Mouse (Mus musculus): ENCODE data around the gene Yae1d1. TPM values are rescaled to one million over a fixed set of nuclear protein-coding genes. Genes with fewer than 3 reads are reported as not detected.

Gene Yae1d1
- polyA plus RNA-seq (2012; rRNA removed), result 25.5 and 27.0 TPM in 2 replicates

- 0 out of 2 replicates have a peak within 1 kb of the TSS, but pooled peaks have one; percentile 38 for H3K27ac ChIP-seq (ENCODE audit: insufficient read depth, low read length)
- no peaks in the 10 kb centered on the region for H3K4me1 ChIP-seq (ENCODE audit: control insufficient read depth, insufficient read depth, low read length)
- no peaks in the 10 kb centered on the region for H3K27me3 ChIP-seq (ENCODE audit: control insufficient read depth, insufficient read depth, low read length)
- under 1% methylated on average over 54 of the region's 54 CpGs for WGBS
- peak within 1 kb of the TSS; percentile 99 for H3K4me3 ChIP-seq (replicated peaks; ENCODE audit: insufficient read depth, low read depth, low read length)
- peak; percentile 89 to 92 for DNase-seq
- peak; percentile 51; the same call in 1 of the 2 replicates for TF ChIP-seq CTCF (IDR thresholded peaks at IDR 0.05; ENCODE audit: borderline replicate concordance, insufficient read depth, low read depth, low read length)
- peak; percentile 57; the same call in 1 of the 2 replicates for TF ChIP-seq POLR2A (IDR thresholded peaks at IDR 0.05; ENCODE audit: borderline replicate concordance, insufficient read depth, low read length)
These were observed at the start of gene Yae1d1 for GRCm38 (mm10) chr13:17992697-17993514. Gene Yae1d1 (minus strand): TSS chr13:17993349.

DNA sequence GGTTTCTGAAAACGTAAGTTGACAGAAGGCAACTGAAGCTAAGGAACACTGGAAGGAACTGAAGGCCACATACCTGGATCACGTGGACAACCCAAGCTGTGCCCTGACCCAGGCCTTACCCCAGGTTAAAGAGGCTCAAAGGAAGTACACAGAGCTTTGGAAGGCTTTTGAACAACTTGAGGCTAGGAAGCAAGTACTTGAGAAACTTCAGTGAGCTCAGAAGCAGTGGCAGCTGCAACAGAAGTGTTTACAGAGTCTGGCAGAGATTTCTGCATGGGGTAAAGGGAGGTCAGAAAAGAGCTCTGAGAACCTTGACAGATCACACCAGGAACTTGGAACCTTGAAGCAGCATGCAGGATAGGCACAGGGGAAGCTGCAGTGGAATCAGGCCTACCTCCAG, 45.7 kb upstream of the Yae1d1 start:
- Histone ChIP-seq H3K4me1 (ENCODE audit: control insufficient read depth, insufficient read depth, low read length) (no peaks in the 10 kb centered on the region), H3K4me3 (replicated peaks; ENCODE audit: insufficient read depth, low read depth, low read length) (no peak overlapping the region), H3K27me3 (ENCODE audit: control insufficient read depth, insufficient read depth, low read length) (no peaks in the 10 kb centered on the region), H3K27ac (ENCODE audit: insufficient read depth, low read length) (no peak overlapping the region)
- no peak for DNase-seq
- TF ChIP-seq POLR2A (IDR thresholded peaks at IDR 0.05; ENCODE audit: borderline replicate concordance, insufficient read depth, low read length), result no peak
- TF ChIP-seq CTCF (IDR thresholded peaks at IDR 0.05; ENCODE audit: borderline replicate concordance, insufficient read depth, low read depth, low read length), result no peak
- 80% methylated on average over 2 of the region's 2 CpGs for WGBS

DNA sequence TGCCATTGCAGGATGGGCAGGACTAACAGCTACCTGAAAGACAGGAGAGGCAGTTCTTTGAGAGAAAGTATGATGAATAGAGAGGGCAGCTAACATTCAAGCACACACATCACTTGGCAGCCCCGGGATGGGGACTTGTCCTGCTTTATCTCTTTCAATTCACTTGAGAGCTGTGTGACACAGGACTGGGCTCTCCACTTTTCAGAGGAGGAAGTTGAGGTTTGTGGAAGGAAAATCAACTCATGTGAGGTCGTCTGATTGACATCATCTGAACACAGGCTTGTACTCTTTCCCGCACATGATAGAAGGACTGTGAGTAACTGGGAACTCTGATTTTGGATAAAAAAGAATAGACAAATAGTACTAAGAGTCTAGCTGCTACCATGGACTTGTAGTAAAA, 23.5 kb upstream of the Yae1d1 start:
- Histone ChIP-seq H3K4me3 (replicated peaks; ENCODE audit: insufficient read depth, low read depth, low read length) (no peak overlapping the region), H3K27ac (ENCODE audit: insufficient read depth, low read length) (no peak overlapping the region), H3K27me3 (ENCODE audit: control insufficient read depth, insufficient read depth, low read length) (no peaks in the 10 kb centered on the region), H3K4me1 (ENCODE audit: control insufficient read depth, insufficient read depth, low read length) (no peaks in the 10 kb centered on the region)
- 74% methylated on average over 3 of the region's 3 CpGs for WGBS
- no peak for DNase-seq
- TF ChIP-seq POLR2A (IDR thresholded peaks at IDR 0.05; ENCODE audit: borderline replicate concordance, insufficient read depth, low read length), result no peak
- TF ChIP-seq CTCF (IDR thresholded peaks at IDR 0.05; ENCODE audit: borderline replicate concordance, insufficient read depth, low read depth, low read length), result no peak

GRCm38 (mm10) chr13:18013205-18013604, 20.1 kb upstream of the Yae1d1 start:
- no peak overlapping the region for H3K27ac ChIP-seq (ENCODE audit: insufficient read depth, low read length)
- DNase-seq, result no peak
- H3K4me3 ChIP-seq (replicated peaks; ENCODE audit: insufficient read depth, low read depth, low read length), result no peak overlapping the region
- no peaks in the 10 kb centered on the region for H3K27me3 ChIP-seq (ENCODE audit: control insufficient read depth, insufficient read depth, low read length)
- 75% methylated on average over 6 of the region's 6 CpGs for WGBS
- TF ChIP-seq POLR2A (IDR thresholded peaks at IDR 0.05; ENCODE audit: borderline replicate concordance, insufficient read depth, low read length) (no peak), CTCF (IDR thresholded peaks at IDR 0.05; ENCODE audit: borderline replicate concordance, insufficient read depth, low read depth, low read length) (no peak)
- no peaks in the 10 kb centered on the region for H3K4me1 ChIP-seq (ENCODE audit: control insufficient read depth, insufficient read depth, low read length)

DNA sequence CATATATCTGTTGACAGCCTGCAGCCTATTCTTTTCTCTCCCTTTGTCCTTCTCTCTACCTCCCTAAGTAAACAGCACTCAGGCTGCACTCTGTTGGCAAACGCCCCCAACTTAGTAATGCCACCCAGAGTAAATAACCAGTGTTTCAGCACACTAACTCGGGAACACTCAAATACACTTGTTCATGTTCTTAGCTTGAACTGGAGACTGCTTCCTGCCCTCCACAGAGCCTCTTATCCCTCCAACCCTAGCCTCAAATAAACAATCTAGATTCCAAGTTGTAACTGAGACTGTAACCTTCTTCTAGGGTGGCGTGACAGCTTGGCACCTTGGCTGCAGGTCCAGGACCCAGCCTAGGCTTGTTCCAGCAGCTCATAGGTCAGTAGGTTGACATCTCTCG, 17.9 kb upstream of the Yae1d1 start:
- Histone ChIP-seq H3K4me1 (ENCODE audit: control insufficient read depth, insufficient read depth, low read length) (no peaks in the 10 kb centered on the region), H3K27ac (ENCODE audit: insufficient read depth, low read length) (no peak overlapping the region), H3K4me3 (replicated peaks; ENCODE audit: insufficient read depth, low read depth, low read length) (no peak overlapping the region), H3K27me3 (ENCODE audit: control insufficient read depth, insufficient read depth, low read length) (no peaks in the 10 kb centered on the region)
- WGBS, result 90% methylated on average over 4 of the region's 4 CpGs
- no peak for DNase-seq
- no peak for TF ChIP-seq CTCF (IDR thresholded peaks at IDR 0.05; ENCODE audit: borderline replicate concordance, insufficient read depth, low read depth, low read length)
- no peak for TF ChIP-seq POLR2A (IDR thresholded peaks at IDR 0.05; ENCODE audit: borderline replicate concordance, insufficient read depth, low read length)

DNA sequence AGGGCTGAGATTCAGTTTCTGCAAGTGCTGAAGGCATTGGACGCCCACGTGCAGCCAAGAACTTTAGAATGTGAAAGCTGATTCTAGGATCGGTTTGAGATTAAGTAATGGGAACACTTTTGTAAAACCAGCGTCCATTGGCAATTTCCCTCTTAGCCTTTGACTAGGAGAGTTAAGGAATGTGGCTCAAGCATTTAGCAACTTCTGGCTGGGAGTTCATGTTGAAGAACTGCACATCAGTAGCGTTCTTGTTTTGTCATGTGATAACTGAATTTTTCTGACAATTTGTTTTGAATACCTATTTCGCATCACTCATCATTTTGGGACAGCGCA, 332 bp upstream of the Yae1d1 start:
- H3K27ac ChIP-seq (ENCODE audit: insufficient read depth, low read length), result no peak overlapping the region

GRCm38 (mm10) chr13:17992009-17992408, 1.1 kb downstream of the Yae1d1 start:
- H3K4me3 ChIP-seq (replicated peaks; ENCODE audit: insufficient read depth, low read depth, low read length), result no peak overlapping the region

More for the DNA sequence above, 332 bp upstream of the Yae1d1 start:
- no peaks in the 10 kb centered on the region for H3K27me3 ChIP-seq (ENCODE audit: control insufficient read depth, insufficient read depth, low read length)
- 33% methylated on average over 7 of the region's 7 CpGs for WGBS
- TF ChIP-seq POLR2A (IDR thresholded peaks at IDR 0.05; ENCODE audit: borderline replicate concordance, insufficient read depth, low read length) (no peak), CTCF (IDR thresholded peaks at IDR 0.05; ENCODE audit: borderline replicate concordance, insufficient read depth, low read depth, low read length) (no peak)
- no peaks in the 10 kb centered on the region for H3K4me1 ChIP-seq (ENCODE audit: control insufficient read depth, insufficient read depth, low read length)
- no peak for DNase-seq
- H3K4me3 ChIP-seq (replicated peaks; ENCODE audit: insufficient read depth, low read depth, low read length), result peak overlapping the region; percentile 99

DNA sequence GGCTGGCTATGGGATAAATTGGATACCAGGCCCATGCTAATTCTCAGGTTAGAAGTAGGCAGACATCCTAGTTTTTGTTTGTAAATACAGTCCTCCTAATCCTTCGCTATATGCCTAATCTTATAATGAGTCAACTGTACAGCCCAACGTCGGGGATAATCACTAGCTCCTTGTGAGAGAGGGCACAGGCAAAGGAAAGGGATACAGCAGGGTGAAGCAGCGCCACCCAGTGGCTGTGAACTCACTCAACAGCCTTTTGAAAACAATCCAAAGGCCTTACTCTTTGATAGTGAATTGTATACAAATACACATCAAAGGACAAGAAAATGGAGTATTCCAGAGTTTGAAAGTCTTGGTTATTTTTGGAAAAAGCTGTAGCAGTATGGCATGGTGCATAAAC, 10.0 kb downstream of the Yae1d1 start:
- H3K27ac ChIP-seq (ENCODE audit: insufficient read depth, low read length), result no peak overlapping the region
- TF ChIP-seq POLR2A (IDR thresholded peaks at IDR 0.05; ENCODE audit: borderline replicate concordance, insufficient read depth, low read length), result no peak
- peak; percentile 60 for TF ChIP-seq CTCF (IDR thresholded peaks at IDR 0.05; ENCODE audit: borderline replicate concordance, insufficient read depth, low read depth, low read length)
- 34% methylated on average over 4 of the region's 4 CpGs for WGBS
- no peak overlapping the region for H3K4me3 ChIP-seq (replicated peaks; ENCODE audit: insufficient read depth, low read depth, low read length)
- H3K27me3 ChIP-seq (ENCODE audit: control insufficient read depth, insufficient read depth, low read length), result no peaks in the 10 kb centered on the region
- no peaks in the 10 kb centered on the region for H3K4me1 ChIP-seq (ENCODE audit: control insufficient read depth, insufficient read depth, low read length)
- peak; percentile 18 to 26 for DNase-seq

More at GRCm38 (mm10) chr13:17992009-17992408, 1.1 kb downstream of the Yae1d1 start:
- no peak for DNase-seq
- WGBS, result 80% methylated on average over 4 of the region's 4 CpGs
- H3K27ac ChIP-seq (ENCODE audit: insufficient read depth, low read length), result no peak overlapping the region
- no peaks in the 10 kb centered on the region for H3K4me1 ChIP-seq (ENCODE audit: control insufficient read depth, insufficient read depth, low read length)
- TF ChIP-seq CTCF (IDR thresholded peaks at IDR 0.05; ENCODE audit: borderline replicate concordance, insufficient read depth, low read depth, low read length), result no peak
- no peak for TF ChIP-seq POLR2A (IDR thresholded peaks at IDR 0.05; ENCODE audit: borderline replicate concordance, insufficient read depth, low read length)
- no peaks in the 10 kb centered on the region for H3K27me3 ChIP-seq (ENCODE audit: control insufficient read depth, insufficient read depth, low read length)
